Mouse (Mus musculus) retina, postnatal 7 days (tissue): ENCODE measurements around the gene Irf2.

Experiments
- DNase-seq: peaks from one replicate; pipeline ENCODE4 v3.0.0-alpha.2; 2012; ENCODE audit warnings: low read depth, low spot score

Gene Irf2

DNA sequence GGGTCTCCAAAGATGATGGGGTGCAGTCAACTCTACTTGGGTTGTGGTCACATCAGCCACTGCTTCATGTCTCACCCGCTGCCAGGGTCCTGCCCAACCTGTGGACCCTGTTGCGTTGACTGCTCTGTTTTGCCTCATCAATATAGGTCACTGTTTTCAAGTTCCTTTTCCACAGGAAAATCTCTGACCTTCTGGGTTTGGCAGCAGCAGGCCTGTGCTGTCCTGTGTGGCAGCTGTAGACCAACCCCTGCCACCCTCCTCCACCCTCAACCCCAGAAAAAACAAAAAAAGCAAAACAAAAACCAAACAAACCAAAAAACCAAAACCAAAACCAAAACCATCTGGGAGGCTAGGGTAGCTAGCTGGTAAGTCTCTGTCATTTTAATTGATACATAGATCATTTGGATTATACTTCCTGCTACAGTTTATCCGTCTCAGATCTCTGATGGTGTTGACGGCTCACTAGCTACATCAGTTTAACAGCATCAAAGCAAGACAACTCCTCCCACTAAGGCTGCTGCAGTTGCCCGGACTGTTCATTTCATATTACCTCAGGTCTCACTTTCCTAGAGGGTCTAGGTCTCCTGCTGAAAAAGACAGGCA is 16.3 kb downstream of the Irf2 start:
- no peak for DNase-seq

DNA sequence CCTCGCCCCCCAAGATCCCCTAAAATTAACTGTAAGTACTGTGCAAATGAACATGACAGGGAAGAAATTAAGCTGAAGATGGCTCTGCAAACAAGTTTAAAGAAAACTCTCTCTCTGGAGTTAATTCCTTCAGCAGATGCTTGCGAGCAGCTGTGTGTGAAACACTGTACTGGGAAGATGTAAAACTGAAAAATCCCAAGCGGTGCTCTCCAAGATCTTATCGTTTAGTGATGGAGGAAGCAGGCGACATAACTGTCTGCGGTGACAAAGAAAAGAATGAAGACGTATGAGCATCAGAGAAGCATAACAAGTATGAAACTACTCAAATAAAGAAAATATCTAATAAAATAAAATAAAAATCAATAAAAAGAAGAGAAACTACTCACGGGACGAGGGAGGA is 18.1 kb downstream of the Irf2 start:
- DNase-seq = no peak

DNA sequence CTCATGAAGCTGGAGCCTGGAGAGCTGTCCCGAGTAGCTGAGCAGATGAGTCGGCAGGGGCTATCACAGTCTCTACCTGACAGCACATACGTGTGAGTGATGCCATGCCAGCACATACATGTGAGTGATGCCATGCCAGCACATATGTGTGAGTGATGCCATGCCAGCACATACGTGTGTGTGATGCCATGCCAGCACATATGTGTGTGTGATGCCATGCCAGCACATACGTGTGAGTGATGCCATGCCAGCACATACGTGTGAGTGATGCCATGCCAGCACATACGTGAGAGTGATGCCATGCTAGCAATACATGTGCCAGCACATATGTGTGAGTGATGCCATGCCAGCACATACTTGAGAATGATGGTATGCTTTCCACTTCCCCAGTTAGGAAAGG is 18.6 kb downstream of the Irf2 start:
- no peak for DNase-seq

DNA sequence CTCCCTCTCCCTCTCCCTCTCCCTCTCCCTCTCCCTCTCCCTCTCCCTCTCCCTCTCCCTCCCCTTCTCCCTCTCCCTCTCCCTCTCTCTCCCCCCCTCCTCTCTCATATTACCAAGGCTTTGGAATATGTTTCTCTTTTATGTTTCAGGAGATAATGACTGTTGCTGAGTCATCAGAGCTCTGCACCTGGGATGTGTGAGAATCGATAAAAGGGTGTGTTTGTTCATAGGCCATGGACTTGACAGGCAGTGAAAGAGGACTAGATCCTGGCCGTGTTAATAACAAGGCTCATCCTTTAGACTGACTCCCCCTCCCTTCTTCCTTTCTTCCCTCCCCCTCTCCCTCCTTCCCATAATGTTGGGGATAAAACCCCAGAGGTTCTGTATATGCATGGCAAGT is 19.1 kb downstream of the Irf2 start:
- no peak for DNase-seq

DNA sequence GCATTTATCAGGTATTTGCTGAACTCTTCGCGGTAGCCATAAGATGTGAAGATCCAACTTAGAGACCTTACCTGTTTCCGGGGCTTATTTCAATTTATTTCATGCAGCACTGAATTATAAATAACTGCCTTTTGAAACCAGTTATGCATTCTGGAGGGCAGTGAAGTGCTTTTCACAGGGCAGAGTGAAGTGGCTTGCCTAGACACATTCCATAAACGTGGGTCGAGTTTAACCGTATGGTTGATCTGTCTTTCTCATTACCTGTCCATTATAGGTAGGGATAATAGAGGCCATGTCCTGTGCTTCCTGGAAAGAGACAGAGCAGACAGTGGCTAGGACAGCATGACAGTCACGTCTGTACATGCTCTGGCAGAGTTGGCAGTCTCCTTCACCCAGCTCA is 20.0 kb downstream of the Irf2 start:
- DNase-seq = no peak

DNA sequence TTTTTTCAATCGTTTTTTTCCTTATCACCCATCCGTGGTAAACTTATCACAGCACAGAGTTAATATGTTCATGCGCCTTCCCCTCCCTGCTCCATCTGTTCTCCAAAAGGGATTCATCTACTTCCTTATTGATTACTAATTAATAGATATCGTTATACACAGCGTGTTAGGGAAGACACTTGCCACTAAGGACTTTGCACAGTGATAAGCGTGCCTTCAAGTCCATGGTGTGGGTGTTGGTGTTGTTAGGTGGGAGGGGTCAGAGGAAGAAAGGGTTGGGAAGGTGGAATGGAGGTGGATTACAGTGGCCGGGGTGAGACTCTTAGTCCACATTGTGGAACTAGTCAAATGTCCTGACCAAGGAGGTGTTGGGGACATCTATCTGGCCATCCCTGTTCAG is 21.2 kb downstream of the Irf2 start:
- no peak for DNase-seq

DNA sequence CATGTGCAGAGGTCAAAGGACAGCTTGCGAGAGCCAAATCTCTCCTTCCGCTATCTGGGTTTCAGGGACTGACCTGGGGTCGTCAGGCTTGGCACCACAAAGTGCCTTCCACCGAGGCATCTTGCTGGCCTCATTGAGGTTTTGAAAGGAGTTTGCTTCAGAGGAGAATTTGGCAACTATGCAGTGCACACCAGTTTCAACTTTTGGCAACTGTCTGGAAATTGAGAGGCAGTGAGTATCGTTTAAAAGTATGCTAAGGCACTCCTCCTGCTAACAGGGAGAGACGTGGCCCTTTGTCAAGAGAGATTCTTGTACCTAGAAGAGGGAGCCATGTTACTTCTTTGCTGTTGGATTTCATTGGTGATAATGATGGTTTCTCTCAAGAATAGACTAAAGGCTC is 21.9 kb downstream of the Irf2 start:
- DNase-seq = no peak

DNA sequence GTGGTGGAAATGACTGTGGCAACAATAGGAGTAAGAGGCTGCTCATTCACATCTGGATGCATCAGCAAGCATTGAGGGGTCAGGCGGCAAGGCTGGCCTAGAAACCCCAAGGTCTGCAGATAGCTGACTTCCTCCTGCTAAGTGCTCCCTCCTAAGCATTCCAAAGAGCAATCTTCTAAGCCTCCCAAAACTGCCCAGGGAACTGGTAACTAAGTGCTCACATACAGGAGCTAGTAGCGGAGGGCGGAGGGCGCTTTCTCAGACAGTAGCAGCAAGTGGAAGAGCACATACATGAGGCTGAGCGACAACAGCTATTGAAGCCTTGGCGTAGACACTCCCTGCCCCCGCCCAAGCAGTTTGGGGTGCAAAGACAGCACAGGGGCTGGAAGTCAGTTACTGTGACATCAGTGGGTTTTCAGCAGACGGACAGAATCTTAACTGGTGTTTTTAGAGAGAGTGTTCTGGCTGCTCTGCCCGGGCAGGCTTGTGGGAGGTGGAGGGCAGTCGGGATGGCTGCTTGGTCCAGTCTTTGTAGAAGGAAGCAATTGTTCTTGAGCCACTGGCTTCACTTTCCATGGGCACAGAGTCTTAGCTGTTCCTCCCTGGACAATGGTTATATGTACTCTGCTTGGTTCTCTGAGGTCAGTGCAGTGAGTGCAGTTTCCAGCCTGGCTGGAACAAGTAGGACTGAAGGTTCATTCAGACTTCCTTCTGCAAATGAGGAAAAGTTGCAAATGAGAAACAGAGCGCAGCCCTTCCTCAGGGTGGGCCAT is 30.1 kb downstream of the Irf2 start:
- DNase-seq = no peak

DNA sequence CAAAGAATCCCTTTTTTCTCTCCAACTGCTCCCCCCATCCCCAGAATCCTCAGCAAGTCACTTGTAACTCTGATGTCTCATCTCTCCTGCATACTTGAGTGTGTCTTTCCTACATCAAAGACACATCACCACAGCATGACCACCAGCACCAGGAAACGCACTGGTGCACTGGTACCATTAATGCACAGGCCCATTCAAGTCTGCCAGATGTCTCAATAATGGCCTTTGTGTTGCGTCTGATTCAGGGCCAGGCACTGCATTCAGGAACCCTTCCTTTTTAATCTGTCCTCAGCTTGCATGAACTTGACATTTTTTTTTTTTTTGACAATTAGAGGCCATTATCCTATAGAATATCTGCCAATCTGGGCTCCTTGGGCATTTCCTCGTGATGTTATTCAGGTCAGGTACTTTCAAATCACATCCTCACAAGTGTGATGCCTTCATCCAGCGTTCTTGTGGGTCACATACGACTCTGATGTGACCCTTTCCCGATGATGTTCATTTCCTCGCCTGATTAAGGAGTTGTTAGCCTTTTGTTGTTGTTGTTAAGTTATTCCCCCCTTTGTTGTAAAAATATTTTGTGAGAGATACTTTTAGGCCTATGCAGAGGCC is 31.5 kb downstream of the Irf2 start:
- DNase-seq = no peak

DNA sequence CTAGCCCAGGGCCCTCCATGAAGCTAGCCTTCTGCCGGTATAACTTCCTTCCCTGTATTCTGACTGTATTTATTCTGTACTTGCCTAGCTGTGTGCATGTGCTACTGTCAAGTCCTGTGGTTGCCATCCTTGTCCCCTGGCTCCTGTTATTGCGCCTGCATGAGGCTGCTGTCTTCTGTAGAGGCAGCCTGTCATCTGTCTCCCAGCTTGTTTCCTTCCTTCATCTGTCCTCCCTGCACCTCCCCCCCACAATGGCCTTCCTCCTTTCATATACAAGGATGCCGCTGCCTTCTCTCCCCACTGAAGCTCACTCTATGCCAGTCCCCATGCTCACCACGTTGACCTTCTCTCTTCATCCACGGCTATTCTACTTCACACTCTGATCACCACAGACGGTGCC is 33.3 kb downstream of the Irf2 start:
- no peak for DNase-seq

DNA sequence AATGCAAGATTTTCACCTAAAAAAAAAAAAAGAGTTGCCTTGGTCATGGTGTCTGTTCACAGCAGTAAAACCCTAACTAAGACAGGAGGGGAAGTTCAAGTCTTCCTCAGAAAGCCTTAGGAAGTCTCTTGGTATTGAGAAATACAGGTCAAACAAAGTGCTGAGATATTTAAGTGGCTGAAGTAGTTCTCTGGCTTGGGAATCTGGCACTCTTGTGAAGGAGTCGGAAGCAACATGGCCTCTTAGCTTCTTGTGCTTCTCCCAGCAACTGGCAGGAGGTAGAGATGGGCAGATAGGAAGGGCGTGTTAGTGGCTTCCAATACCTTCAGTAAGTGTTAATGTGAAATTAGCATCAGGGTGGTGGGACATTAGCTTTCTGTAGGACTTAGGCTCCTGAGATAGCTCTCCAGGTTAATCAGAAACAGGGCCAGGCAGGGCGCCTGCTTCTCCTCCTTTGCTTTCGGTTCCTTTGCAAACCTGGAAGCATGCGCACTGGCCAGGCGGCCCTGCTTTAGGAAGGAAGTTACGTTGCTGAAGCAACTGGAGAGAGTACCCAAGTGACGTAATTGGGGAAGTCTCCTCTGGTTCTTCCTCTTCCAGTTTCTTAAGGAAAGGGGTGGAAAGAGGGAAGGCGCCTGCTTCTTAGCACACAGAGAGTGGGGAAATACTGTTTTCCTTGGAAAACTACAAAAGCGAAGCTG is 38.4 kb downstream of the Irf2 start:
- DNase-seq = no peak

DNA sequence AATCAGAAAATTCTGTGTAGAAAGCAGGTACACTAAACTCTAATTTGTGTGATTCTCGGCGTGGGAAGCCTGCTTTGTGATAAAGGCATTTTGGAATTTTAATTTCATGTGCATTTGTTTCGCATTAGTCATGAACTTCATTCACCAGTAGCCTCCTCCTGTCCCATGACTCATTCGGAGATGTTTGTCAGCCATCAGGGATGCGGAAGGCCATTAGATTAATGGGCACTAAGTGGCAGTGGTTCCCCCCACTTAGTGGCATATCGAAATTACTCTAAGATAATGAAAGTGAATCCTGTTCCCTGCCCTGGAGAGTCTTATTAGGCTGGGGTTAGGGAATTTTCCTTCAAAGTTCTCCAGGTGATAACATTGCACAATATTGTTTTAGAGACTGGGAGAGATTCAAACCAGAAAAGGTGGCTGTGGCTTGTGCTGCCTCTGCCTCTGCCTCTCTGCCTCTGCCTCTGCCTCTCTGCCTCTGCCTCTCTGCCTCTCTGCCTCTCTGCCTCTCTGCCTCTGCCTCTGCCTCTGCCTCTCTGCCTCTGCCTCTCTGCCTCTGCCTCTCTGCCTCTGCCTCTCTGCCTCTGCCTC is 41.6 kb downstream of the Irf2 start:
- DNase-seq = no peak

DNA sequence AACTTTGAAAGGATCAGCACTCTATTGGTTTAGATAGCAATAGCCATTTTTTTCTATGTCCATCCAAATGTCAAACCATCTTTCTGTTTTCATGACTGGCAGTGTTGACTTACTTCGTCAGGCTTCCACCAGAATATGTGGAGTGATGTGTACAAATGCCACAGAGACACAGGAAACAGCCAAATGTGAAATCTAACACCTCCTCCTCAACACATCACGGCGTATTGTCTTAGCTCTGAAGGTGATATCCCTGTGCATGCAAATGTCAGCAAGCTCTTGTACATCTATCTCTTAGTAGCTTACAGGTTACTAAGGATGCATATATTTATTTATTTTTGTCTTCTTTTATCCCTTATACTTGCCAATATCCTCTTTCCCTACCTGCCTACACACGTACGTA is 42.7 kb downstream of the Irf2 start:
- DNase-seq = no peak

DNA sequence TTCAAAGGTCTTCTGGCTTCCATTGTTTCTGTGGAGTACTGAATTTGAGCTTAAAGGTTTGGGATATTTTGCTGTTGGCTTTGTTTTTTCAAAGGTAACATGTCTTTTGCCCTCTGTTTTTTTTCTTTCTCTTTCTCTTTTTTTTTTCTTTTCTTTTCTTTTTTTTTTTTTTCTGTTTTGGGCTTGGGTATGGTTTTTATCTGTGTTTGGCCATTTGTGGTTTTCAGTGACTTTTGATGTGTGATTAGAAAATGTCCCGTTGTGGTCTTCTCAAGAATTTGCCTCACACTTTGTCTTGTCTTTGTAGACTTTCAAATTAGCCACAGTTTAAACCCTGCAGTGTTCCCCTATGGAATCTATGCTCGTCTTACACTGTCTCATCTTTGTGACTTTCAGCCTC is 45.5 kb downstream of the Irf2 start:
- no peak for DNase-seq

DNA sequence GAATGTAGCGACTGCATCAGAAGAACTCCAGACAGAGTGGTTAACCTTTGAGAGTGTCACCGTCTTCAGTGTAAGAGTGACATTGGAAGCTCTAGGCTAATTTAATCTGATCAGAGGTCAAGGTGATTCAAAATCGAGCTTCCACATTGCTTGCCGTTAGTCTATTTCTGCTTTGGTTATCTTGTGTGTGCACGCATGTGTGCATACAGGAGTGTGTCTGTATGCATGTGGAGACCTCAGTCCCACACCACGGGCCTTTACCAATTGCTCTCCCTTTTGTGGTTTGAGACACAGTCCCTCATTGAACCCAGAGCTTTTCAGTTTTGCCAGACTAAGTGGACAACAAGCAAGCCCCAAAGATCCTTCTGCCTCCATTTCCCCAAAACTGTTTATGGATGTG is 46.4 kb downstream of the Irf2 start:
- DNase-seq = no peak

DNA sequence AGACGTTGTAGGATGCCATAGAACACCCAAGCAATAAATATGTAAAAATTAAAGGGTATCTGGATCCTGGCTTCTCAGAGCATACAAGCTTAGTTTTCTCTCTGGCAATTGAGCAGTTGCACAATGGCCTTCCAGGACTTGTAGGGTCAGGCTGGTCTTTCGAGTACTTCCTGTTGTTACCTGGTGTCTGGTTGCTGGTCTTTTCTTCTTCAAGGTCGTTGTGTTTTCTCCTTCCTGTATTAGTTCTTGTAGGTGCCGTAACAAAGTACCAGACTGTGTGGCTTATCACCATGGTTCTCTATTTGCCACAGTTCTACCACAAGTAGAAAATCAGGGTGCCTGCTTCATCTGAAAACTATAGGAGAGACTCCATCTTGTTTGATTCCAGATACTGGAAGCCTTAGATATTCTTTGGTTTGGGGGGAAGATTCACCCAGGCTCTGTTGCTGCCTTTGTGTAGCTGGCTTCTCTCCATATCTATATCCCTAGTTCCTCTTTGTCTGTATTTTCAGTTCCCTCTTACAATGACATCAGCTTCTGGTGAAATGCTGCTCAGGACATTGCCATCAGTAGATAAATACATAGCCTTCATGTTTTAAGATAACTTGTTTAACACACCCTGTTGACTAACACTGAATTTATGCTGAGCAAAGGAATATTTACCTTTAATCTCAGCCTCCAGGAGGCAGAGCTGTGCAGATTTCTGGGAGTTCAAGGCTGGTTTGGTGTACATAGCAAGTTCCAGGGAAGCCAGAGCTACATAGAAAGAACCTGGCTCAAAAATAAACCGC is 49.8 kb downstream of the Irf2 start:
- DNase-seq = no peak

DNA sequence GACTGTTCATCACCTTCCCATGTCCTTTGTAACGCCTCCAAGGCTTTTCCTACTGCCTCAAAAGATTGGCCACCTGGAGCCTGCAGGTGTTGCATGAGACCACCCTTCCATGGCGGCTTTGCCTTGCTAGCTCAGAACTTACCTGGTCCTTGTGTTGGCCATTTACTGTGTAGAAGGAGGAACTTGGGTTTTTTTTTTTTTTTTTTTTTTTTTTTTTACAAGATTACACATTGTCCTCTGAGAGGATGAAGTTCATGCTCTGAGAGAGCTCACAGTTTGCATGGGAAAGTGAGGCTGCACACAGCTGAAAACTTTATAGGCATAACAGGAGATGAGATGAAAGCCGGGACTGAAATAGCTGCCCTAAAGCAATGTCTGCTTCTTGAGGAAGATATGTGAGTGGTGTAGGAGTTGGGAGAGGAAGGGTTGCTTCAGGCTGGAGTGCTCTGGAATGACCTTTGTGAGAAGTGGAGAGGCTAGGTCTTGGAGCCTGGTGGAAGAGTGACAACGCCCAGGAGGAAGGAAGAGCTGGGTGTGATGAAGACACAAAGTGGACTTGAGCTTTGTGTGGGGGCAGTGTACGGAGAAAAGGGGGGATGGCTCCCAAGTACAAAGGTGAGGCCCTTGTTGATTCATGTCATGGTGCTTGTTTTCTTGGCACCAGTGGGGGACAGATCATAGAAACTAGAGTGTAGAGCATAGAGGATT is 52.3 kb downstream of the Irf2 start:
- no peak for DNase-seq

DNA sequence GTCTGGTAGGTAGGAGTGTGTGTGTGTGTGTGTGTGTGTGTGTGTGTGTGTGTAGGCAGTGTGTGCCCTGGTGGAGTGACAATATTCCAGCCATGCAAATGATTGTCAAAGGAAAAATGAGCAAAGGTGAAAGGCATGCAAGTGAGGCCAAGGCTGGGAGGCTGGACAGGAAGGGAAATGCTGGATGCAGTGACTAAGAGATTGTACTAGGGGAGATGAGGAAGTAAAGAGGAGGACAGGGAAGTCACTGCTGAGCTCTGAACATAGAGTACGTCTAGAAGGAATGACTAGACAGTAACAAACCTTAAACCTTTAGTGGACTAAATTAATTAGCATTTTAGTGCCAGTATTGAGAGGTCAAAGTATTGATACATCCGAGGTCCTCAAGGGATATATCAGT is 53.1 kb downstream of the Irf2 start:
- DNase-seq = no peak

DNA sequence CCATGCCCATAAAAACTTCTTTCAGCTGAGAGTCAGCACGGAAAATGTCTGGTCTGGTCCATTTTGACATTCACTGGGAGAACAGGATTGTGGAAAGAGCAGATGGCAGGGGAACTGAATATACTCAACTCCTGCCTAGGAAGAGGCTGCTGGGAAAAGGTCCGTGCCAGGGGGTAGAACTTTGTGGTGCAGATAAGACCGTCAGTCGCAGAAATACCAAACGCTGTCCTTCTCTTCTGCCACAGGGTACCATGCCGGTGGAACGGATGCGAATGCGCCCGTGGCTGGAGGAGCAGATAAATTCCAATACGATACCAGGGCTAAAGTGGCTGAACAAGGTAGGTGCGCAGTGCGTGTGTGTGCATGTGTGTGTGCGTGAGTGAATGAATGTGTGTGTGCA is 53.7 kb downstream of the Irf2 start:
- DNase-seq = no peak

DNA sequence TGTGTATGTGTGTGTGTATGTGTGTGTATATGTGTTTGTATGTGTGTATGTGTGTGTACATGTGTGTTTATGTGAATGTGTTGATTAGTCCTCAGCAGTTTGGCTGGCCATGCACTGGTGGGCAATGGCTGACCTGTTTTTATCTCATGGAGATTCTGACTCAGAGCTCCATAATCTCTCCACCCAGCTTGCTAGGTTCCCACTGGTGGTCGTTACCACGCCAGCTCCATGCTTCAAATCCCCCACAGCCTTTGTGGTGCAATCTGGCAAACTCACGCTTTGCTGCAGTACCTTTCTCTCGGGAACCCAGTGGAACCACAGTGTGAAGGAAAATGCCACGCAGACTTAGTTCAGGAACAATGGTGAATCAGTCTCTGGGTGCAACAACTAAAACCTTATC is 54.8 kb downstream of the Irf2 start:
- DNase-seq = no peak

DNA sequence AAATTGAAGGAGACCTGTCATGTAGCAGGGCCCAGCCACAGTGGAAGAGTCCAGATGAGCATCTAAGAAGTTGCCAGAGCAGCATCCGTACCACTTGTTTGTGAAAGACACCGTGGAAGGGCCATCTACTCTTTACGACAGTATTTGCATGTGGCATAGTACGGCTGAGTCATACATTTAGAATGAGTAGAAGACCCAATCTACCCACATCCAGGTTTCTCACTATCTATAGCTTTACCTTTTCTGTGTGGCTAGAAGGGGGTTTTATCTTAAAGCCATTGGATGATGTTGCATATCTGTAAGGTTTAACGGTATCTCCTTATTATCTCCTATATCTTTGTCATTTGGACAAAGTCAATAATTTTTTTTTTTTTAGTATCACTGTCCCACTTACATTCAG is 59.7 kb downstream of the Irf2 start:
- no peak for DNase-seq
